Mouse (Mus musculus) midbrain, embryonic 16.5 days (tissue): ENCODE measurements around the gene Trp53i11. TPM values are rescaled to one million over a fixed set of nuclear protein-coding genes. Genes with fewer than 3 reads are reported as not detected.

ENCODE experiments used
- ATAC-seq: fragments of 200-750 bp; cut with Nextera tagmentation; 2 replicates; pipeline ENCODE4 v1.8.0; 2017; ENCODE audit warnings: moderate TSS enrichment
- H3K27ac ChIP-seq: fragments of 300-500 bp; sonication (generic); 2 replicates; pipeline ENCODE4 v1.5.1; 2014; ENCODE audit warnings: mild to moderate bottlenecking, low read length, mixed read lengths
- H3K27me3 ChIP-seq: fragments of 300-500 bp; sonication (generic); 2 replicates; pipeline ENCODE4 v1.6.1; 2014; ENCODE audit warnings: low read depth, low read length, mixed read lengths; ENCODE audit not compliant: control insufficient read depth, insufficient read depth
- H3K36me3 ChIP-seq: fragments of 300-500 bp; sonication (generic); 2 replicates; pipeline ENCODE4 v1.6.1; 2014; ENCODE audit warnings: mild to moderate bottlenecking, low read length, moderate library complexity, mixed read lengths; ENCODE audit not compliant: control insufficient read depth, insufficient read depth
- H3K4me1 ChIP-seq: fragments of 300-500 bp; sonication (generic); 2 replicates; pipeline ENCODE4 v1.6.1; 2014; ENCODE audit warnings: mild to moderate bottlenecking, low read length, mixed read lengths; ENCODE audit not compliant: control insufficient read depth, insufficient read depth
- H3K4me2 ChIP-seq: fragments of 300-500 bp; sonication (generic); 2 replicates; pipeline ENCODE4 v1.6.1; 2014; ENCODE audit warnings: mild to moderate bottlenecking, low read length, mixed read lengths
- H3K4me3 ChIP-seq: fragments of 300-500 bp; sonication (generic); 2 replicates; pipeline ENCODE4 v1.5.1; 2014; ENCODE audit warnings: low read depth, mild to moderate bottlenecking, low read length, moderate library complexity, mixed read lengths
- H3K9ac ChIP-seq: fragments of 300-500 bp; sonication (generic); 2 replicates; pipeline ENCODE4 v1.6.1; 2014; ENCODE audit warnings: low read depth, low read length, mixed read lengths
- H3K9me3 ChIP-seq: fragments of 300-500 bp; sonication (generic); replicated peaks from 2 replicates; pipeline ENCODE4 v1.6.1; 2014; ENCODE audit warnings: mild to moderate bottlenecking, low read length, mixed read lengths; ENCODE audit not compliant: control insufficient read depth, poor library complexity, severe bottlenecking
- WGBS: fragments of 180-500 bp; shearing (Covaris S2); extraction: QIAGEN DNeasy Blood & Tissue Kit; methylation state at CpG from one replicate; pipeline ENCODE4 v1.1.7; 2014; 5-methylcytosine and 5-hydroxymethylcytosine counted together
- polyA plus RNA-seq: library from polyadenylated mRNA; unstranded; fragments of >200 nt; fragmentation: Nextera tagmentation; extraction: Ambion mirVana; gene quantifications from 2 replicates; pipeline ENCODE4 v1.2.1, GENCODE M21; 2015

Trp53i11 gene
- polyA plus RNA-seq, 1 experiment from 2014 or later = 125 TPM

DNA sequence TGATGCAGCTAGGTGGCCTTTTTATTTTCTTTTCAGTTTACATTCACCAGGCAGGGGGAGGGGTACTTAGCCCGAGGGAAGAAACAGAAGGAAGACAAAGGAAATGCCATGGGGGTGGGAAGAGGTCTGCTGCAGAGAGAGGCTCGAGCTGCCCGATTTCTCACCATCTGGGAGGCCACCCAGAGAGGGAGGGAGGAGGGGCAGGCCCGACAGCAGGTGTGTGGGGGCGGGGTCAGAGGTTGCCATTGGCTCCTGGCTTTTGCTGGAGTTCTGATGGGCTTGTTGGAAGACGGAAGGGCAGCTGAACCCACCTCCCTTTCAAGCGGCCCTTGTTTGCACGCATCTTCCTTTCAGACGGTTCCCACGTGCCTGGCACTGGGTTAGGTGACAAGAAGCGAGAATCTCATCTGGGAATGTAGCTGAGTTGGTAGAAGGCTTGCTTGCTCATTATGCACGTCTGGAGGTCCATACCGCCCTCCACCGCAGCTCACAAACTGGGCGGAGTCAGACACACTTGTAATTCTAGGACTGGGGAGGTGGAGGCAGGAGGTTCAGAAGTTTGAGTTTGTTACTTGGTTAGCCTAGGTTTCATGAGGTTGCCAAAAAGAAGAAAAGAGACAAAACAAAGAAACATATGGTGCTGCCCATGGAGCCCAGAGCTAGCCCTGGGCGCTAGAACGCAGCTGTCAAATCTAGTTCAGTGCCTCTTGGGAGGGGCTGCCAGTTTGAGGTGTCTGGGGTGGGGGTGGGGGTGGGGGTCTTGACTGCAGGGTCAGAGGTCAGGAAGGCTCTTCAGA is 10.3 kb upstream of the Trp53i11 start:
- H3K9ac ChIP-seq = peak overlapping the region; percentile 43
- no peaks in the 10 kb centered on the region for H3K9me3 ChIP-seq
- WGBS = 2% methylated on average over 17 of the region's 17 CpGs
- ATAC-seq = peak; percentile 25; the same call in 1 of the 2 replicates
- H3K4me3 ChIP-seq = no peak overlapping the region
- H3K4me1 ChIP-seq = peaks cover 49% of the 10 kb centered on the region
- H3K27me3 ChIP-seq = no peaks in the 10 kb centered on the region; the same call in 1 of the 2 replicates
- no peaks in the 10 kb centered on the region for H3K36me3 ChIP-seq
- H3K4me2 ChIP-seq = peak overlapping the region; percentile 7
- H3K27ac ChIP-seq = peak overlapping the region; percentile 66

DNA sequence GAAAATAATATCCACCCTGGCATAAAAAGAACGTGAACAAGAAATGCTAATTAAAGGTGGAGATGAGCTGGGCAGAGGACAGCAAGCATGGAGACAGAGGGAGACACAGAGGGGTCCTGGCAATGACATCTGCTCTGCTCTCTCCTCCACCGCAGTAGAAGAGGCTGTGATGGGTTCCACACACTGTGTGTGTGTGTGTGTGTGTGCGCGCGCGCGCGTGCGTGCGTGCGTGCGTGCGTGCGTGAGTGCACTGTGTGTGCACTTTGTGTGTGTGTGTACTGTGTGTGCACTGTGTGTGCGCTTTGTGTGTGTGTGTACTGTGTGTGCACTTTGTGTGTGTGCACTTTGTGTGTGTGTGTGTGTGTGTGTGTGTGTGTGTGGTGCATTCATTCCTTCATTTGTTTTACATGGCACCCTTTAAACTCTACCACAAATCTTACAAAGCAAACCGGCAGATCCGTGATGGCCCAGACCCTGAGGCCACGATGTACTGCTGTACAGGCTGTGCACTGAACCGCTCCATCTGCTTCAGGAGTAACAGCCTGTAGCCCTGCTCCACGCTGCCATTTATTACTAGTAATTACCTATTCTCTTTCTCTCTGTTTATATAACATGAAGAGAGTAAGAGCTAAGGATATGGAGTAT is 9.6 kb upstream of the Trp53i11 start:
- Histone ChIP-seq H3K4me1 (peaks cover 49% of the 10 kb centered on the region), H3K9me3 (no peaks in the 10 kb centered on the region), H3K27ac (no peak overlapping the region), H3K27me3 (no peaks in the 10 kb centered on the region; the same call in 1 of the 2 replicates), H3K36me3 (no peaks in the 10 kb centered on the region), H3K4me2 (no peak overlapping the region), H3K9ac (no peak overlapping the region), H3K4me3 (no peak overlapping the region)
- ATAC-seq = 0 out of 2 replicates have a peak, but pooled peaks have one; percentile 10
- 68% methylated on average over 18 of the region's 20 CpGs for WGBS

DNA sequence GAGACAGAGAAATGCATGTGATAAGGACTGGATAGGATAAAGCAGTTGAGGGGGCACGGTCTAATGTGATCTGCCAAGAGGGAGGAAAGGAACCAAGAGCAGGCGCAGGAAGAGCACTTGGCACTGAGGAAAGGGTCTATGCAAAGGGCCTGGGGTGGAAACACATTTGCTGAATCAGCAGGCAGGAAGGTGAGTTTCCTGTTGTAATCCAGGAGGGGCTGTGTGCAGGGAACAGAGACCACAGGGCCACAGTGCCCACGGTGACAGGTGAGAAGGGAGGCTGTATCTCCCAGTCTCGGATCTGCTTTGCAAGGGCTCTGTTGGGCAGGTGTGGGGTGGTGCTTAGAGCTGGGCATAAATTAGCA is 9.1 kb upstream of the Trp53i11 start:
- Histone ChIP-seq H3K9me3 (no peaks in the 10 kb centered on the region), H3K27me3 (no peaks in the 10 kb centered on the region; the same call in 1 of the 2 replicates), H3K9ac (no peak overlapping the region), H3K27ac (no peak overlapping the region), H3K4me2 (no peak overlapping the region), H3K36me3 (no peaks in the 10 kb centered on the region), H3K4me3 (no peak overlapping the region), H3K4me1 (peaks cover 49% of the 10 kb centered on the region)
- no peak for ATAC-seq
- WGBS = 87% methylated on average over 4 of the region's 4 CpGs

DNA sequence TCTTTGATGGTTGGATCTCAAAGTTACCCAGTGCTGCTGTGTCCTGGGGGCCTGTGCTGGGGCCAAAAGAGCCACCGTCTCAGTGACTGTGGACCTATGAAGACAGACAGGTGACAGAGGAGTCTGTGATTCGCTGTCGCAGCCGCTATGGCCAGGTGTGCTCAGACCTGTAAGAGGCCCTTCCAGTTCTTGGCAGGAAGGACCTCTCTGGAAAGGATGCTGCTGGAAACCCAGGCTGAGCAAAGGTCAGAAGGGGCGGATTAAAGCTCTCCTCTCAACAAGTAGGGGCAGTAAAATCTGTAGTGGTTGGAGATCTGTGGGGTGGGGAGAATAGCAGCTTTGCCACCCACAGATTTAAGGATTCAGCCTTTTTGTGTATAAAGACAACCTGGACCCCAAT is 7.7 kb upstream of the Trp53i11 start:
- Histone ChIP-seq H3K4me2 (no peak overlapping the region), H3K4me1 (peaks cover 44% of the 10 kb centered on the region), H3K27ac (no peak overlapping the region), H3K36me3 (no peaks in the 10 kb centered on the region), H3K27me3 (no peaks in the 10 kb centered on the region; the same call in 1 of the 2 replicates), H3K4me3 (no peak overlapping the region), H3K9me3 (no peaks in the 10 kb centered on the region), H3K9ac (peak overlapping the region; percentile 70; the same call in 1 of the 2 replicates)
- WGBS = 59% methylated on average over 5 of the region's 5 CpGs
- ATAC-seq = no peak

DNA sequence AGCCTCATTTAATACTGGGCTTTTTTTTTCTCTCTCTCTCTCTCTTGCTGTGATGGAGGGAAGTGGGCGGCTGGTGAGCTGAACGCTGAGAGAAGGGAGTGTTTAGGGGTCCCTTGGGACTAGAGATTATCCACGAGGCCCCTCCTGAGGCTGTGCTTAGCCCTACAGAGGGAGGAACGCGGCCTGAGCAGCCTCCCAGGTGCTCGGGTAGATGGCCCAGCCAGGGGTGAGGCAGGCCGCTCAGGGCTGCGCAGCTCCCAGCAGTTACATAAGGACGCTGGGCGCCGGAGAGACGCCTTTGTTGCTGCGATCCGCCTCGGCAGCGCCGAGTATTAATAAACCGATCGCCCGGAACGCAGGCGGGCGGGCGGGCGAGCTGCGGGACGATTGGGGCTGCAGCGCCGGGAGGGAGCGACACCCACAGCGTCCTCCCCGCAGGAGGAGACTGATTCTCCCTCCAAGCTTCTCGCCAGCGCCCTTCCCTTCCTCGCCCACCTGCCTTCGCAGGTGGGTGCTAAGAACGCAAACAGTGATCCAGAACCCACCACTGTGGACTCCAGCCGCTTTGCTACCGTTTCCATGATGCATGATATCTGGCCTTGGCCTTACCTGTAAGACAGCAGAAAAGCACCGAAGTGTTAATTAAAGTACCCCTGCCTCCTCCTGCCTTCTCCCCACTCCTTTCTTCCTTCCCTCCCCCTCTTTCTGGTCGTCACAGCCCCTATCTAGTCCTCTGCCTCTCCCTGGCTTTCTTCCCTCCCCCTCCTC is 7.1 kb upstream of the Trp53i11 start:
- peak overlapping the region; percentile 48; the same call in 1 of the 2 replicates for H3K27ac ChIP-seq
- H3K36me3 ChIP-seq = no peaks in the 10 kb centered on the region
- WGBS = 1% methylated on average over 39 of the region's 41 CpGs
- H3K4me2 ChIP-seq = peak overlapping the region; percentile 71
- H3K27me3 ChIP-seq = no peaks in the 10 kb centered on the region; the same call in 1 of the 2 replicates
- peaks cover 39% of the 10 kb centered on the region for H3K4me1 ChIP-seq
- peak; percentile 61 for ATAC-seq
- H3K4me3 ChIP-seq = peak overlapping the region; percentile 27
- H3K9ac ChIP-seq = peak overlapping the region; percentile 70
- no peaks in the 10 kb centered on the region for H3K9me3 ChIP-seq

DNA sequence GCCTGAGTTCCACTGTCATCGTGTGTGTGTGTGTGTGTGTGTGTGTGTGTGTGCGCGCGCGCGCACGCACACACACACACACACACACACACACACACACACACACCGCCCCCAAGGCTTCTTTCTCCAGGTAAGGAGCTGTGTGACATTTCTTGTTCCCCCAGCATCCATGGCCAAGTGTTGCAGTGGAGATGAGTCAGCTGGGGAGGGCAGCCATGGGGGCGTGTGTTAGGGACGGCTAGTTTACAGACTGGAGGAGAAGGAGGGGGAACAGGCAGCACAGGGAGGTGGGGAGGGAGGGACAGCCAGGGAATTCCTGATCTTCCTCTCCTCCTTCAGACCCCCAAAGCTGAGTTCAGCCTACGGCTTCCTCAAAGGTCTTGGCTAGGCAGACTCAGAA is 4.5 kb upstream of the Trp53i11 start:
- Histone ChIP-seq H3K27me3 (no peaks in the 10 kb centered on the region; the same call in 1 of the 2 replicates), H3K4me2 (no peak overlapping the region), H3K9me3 (no peaks in the 10 kb centered on the region), H3K27ac (no peak overlapping the region), H3K9ac (no peak overlapping the region), H3K4me3 (no peak overlapping the region), H3K36me3 (no peaks in the 10 kb centered on the region), H3K4me1 (peaks cover 23% of the 10 kb centered on the region)
- WGBS = 89% methylated on average over 11 of the region's 11 CpGs
- no peak for ATAC-seq

DNA sequence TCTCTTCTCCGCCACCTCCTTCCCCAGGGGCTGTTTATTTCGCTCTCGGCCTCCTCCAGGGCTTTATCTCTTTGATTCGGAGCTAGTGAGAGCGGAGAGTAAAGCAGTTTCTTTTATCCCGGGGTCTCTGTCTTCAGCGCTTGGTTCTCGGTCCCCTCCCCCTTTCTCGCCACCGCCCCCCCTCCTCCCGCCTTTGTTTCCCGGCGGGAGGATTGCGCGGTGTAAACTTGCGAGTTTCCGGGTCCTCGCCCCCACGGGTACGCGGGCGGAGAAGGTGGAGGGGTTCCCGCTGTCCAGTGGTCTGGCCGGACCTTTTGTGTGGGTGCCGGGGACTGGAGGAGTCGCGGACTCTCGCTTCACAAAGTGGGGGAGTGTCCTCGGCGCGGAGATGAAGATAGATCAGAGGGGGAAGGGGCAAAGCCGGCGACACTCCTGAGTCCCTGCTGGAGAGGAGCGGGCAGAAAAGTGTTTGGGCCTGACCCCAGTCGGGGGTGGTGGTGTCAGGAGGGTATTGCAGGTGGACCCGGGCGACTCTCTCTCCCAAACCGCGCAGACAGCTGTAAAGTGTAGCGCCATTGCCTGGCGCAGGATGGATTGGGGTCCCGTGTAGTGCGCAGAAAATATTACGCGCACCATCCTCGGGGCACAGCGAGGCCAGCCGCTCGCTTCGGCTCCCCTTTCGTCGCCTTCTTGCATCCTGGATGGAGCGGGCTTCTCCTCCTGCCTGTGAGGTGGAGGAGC is 842 bp downstream of the Trp53i11 start:
- H3K4me1 ChIP-seq = peaks cover 52% of the 10 kb centered on the region

DNA sequence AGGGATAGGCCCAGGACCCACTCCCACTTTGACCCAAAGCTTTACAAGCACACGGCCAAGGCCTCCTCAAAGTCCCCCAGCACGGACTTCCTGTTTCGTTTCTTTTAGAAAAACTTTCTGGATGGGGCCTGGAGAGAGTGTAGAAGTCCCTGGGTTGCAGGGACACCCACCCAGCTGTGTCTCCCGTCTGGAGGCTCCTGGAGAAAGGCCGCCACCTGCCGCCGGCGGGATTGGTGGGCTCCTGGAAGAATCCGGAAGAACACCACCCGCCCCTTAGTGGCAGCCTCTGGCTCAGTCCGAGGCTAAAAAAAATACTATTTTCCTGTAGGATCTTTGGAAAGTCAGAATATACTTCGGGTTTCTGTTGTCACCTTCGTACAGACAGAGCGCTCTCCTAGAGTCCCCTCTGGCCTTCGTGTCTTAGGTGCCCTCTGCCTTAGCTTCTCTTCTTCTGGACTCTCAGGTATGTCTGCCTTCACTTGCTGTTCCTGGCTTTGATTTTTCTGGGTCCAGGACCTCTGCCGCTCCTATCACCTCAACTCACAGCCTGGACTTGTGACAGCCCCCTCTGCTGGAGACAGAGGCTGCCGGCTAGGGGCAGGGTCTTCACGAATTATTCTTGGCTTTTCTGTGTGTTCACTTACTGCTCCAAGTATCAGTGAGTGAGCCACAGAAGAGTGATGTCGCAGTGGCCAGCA is 1.6 kb downstream of the Trp53i11 start:
- Histone ChIP-seq H3K9me3 (no peaks in the 10 kb centered on the region), H3K36me3 (no peaks in the 10 kb centered on the region), H3K27ac (peak overlapping the region; percentile 90), H3K9ac (peak overlapping the region; percentile 88), H3K4me2 (peak overlapping the region; percentile 80), H3K4me3 (peak overlapping the region; percentile 71), H3K4me1 (peaks cover 59% of the 10 kb centered on the region), H3K27me3 (no peaks in the 10 kb centered on the region)
- ATAC-seq = 0 out of 2 replicates have a peak, but pooled peaks have one; percentile 12
- WGBS = 5% methylated on average over 19 of the region's 19 CpGs

More for the DNA sequence above, 842 bp downstream of the Trp53i11 start:
- Histone ChIP-seq H3K4me2 (peak overlapping the region; percentile 80), H3K9ac (peak overlapping the region; percentile 88), H3K36me3 (no peaks in the 10 kb centered on the region), H3K4me3 (peak overlapping the region; percentile 71), H3K27ac (peak overlapping the region; percentile 90), H3K9me3 (no peaks in the 10 kb centered on the region), H3K27me3 (no peaks in the 10 kb centered on the region)
- WGBS = under 1% methylated on average over 53 of the region's 53 CpGs
- ATAC-seq = peak; percentile 26
